Mouse (Mus musculus) lung, embryonic 14.5 days (tissue): Measurements from ENCODE around the gene Mettl1. TPM values are rescaled to one million over a fixed set of nuclear protein-coding genes. Genes with fewer than 3 reads are reported as not detected.

Experiments
- ATAC-seq: fragments of 200-750 bp; cut with Nextera tagmentation; 2 replicates; pipeline ENCODE4 v1.8.0; 2017; ENCODE audit warnings: mild to moderate bottlenecking, moderate TSS enrichment, moderate library complexity; ENCODE audit not compliant: insufficient read depth
- DNase-seq: peaks from one replicate; pipeline ENCODE4 v3.0.0-alpha.2; 2015
- H3K27ac ChIP-seq: fragments of 300-500 bp; sonication (generic); 2 replicates; pipeline ENCODE4 v1.5.1; 2014; ENCODE audit warnings: low read depth, mild to moderate bottlenecking, moderate library complexity
- H3K27me3 ChIP-seq: fragments of 300-500 bp; sonication (generic); 2 replicates; pipeline ENCODE4 v1.6.1; 2014; ENCODE audit warnings: low read length, control low read depth; ENCODE audit not compliant: insufficient read depth
- H3K36me3 ChIP-seq: fragments of 300-500 bp; sonication (generic); 2 replicates; pipeline ENCODE4 v1.6.1; 2014; ENCODE audit warnings: control low read depth; ENCODE audit not compliant: insufficient read depth
- H3K4me1 ChIP-seq: fragments of 300-500 bp; sonication (generic); 2 replicates; pipeline ENCODE4 v1.6.1; 2014; ENCODE audit warnings: antibody characterized with exemption, control low read depth; ENCODE audit not compliant: insufficient read depth
- H3K4me2 ChIP-seq: fragments of 300-500 bp; sonication (generic); 2 replicates; pipeline ENCODE4 v1.6.1; 2014; ENCODE audit warnings: mild to moderate bottlenecking
- H3K4me3 ChIP-seq: fragments of 300-500 bp; sonication (generic); 2 replicates; pipeline ENCODE4 v1.5.1; 2014; ENCODE audit warnings: low read depth, low read length
- H3K9ac ChIP-seq: fragments of 300-500 bp; sonication (generic); 2 replicates; pipeline ENCODE4 v1.6.1; 2014
- H3K9me3 ChIP-seq: fragments of 300-500 bp; sonication (generic); 2 replicates; pipeline ENCODE4 v1.6.1; 2016; ENCODE audit warnings: low read depth, low read length, control low read depth
- CTCF ChIP-seq: IDR thresholded peaks from 2 replicates; pipeline ENCODE4 v1.5.1; 2016; ENCODE audit warnings: antibody characterized with exemption, low read depth
- WGBS: fragments of 180-500 bp; shearing (Covaris S2); extraction: QIAGEN DNeasy Blood & Tissue Kit; methylation state at CpG from one replicate; pipeline ENCODE4 v1.1.7; 2014; 5-methylcytosine and 5-hydroxymethylcytosine counted together
- polyA plus RNA-seq: library from polyadenylated mRNA; unstranded; fragments of >200 nt; fragmentation: Nextera tagmentation; extraction: Ambion mirVana; gene quantifications from 2 replicates; pipeline ENCODE4 v1.2.1, GENCODE M21; 2014

Mettl1 gene
- polyA plus RNA-seq, 1 experiment from 2014 or later, result 59.5 TPM

DNA sequence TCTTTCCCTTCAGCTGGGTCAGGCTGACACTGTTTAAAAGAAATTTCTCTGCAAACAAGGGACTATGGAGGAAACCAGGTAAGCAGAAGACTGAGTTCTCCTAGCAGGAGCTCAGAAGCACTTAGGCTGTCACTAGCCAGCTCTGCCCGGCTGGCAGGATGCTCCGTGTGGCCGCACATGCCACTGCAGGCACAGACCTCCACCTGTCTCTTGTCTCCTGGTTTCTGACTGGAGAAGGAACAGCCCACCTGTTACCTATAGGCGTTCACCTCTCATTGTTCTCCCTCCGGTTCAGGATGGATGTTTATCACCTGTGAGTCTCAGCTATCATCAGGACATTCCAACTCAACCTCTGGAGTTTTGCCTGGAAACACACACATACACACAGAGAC lies 42.7 kb downstream of the Mettl1 start:
- Histone ChIP-seq H3K9me3 (no peaks in the 10 kb centered on the region), H3K4me3 (no peak overlapping the region), H3K9ac (no peak overlapping the region), H3K27me3 (peaks cover 58% of the 10 kb centered on the region), H3K4me1 (0 out of 2 replicates have a peak, but pooled peaks cover 3% of the 10 kb centered on the region), H3K4me2 (no peak overlapping the region), H3K27ac (no peak overlapping the region), H3K36me3 (no peaks in the 10 kb centered on the region)
- 35% methylated on average over 5 of the region's 5 CpGs for WGBS
- ATAC-seq, result no peak
- DNase-seq, result no peak
- peak; percentile 12; the same call in 1 of the 2 replicates for TF ChIP-seq CTCF

DNA sequence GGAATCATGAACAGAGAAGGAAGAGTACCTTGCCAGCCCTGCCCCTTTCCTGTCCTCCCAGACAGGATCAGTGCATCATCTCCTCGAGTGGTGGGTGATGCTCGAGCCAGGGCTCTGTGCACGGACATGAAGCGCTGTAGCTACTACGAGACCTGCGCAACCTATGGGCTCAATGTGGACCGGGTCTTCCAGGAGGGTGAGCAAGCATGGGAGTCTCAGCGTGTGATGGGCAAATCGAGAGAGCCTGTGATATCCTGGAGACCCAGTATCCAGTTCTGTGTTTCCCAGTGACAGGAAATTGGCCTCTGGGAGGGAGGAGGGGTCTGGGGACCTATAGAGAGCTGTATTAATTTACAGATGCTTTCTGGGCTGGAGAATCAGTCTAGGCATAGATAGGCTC lies 43.8 kb downstream of the Mettl1 start:
- Histone ChIP-seq H3K27me3 (peaks cover 58% of the 10 kb centered on the region), H3K9me3 (no peaks in the 10 kb centered on the region), H3K27ac (no peak overlapping the region), H3K36me3 (no peaks in the 10 kb centered on the region), H3K4me2 (no peak overlapping the region), H3K4me1 (0 out of 2 replicates have a peak, but pooled peaks cover 3% of the 10 kb centered on the region), H3K9ac (no peak overlapping the region), H3K4me3 (no peak overlapping the region)
- ATAC-seq (no peak), DNase-seq (no peak)
- TF ChIP-seq CTCF, result no peak
- WGBS, result 75% methylated on average over 9 of the region's 9 CpGs

DNA sequence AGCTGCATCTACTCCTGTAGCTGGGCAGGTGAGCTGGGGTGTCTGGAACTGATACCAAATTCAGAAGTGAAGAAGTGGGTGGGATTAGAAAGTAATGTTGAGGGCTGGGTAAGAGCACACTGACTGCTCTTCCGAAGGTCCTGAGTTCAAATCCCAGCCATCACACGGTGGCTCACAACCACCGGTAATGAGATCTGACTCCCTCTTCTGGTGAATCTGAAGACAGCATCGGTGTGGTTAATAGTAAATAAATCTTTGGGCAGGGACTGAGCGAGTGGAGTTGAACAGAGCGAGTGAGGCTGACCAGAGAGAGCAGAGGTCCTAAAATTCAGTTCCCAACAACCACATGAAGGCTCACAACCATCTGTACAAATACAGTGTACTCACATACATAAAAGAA lies 44.4 kb downstream of the Mettl1 start:
- Histone ChIP-seq H3K9me3 (no peaks in the 10 kb centered on the region), H3K36me3 (no peaks in the 10 kb centered on the region), H3K27ac (no peak overlapping the region), H3K9ac (no peak overlapping the region), H3K4me2 (no peak overlapping the region), H3K4me3 (no peak overlapping the region), H3K4me1 (0 out of 2 replicates have a peak, but pooled peaks cover 4% of the 10 kb centered on the region), H3K27me3 (peaks cover 58% of the 10 kb centered on the region)
- WGBS, result 58% methylated on average over 6 of the region's 6 CpGs
- DNase-seq (no peak), ATAC-seq (no peak)
- TF ChIP-seq CTCF, result no peak

DNA sequence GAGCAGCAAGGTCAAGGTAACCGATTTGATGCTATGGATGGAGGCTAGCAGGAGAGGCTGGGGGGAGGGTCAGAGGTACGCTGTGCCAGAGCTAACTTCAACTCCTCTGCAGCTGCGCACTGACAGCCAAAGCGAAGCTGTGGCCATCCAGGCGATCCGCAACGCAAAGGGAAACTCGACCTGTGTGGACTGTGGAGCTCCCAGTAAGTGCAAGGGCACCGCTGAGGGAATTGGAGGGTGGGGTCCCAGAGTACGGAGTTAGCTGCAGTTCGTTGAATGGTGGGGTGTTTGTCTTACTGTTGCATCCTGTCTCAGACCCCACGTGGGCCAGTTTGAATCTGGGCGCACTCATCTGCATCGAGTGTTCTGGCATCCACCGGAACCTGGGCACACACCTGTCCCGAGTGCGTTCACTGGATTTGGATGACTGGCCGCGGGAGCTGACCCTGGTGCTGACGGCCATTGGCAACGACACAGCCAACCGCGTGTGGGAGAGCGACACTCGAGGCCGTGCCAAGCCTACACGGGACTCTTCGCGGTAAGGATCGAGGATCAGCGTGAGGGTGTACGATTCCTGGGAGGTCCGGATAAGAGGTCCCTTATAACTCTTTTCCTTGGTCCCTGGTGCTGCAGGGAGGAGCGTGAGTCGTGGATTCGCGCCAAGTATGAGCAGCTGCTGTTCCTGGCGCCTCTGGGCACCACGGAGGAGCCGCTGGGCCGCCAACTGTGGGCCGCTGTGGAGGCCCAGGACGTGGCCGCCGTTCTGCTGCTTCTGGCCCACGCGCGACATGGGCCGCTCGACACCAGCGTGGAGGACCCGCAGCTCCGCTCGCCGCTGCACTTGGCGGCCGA lies 49.6 kb downstream of the Mettl1 start:
- peaks cover 44% of the 10 kb centered on the region for H3K27me3 ChIP-seq
- peak overlapping the region; percentile 50 for H3K4me2 ChIP-seq
- H3K4me3 ChIP-seq, result peak overlapping the region; percentile 24
- ATAC-seq, result peak; percentile 11; the same call in 1 of the 2 replicates
- peaks cover 6% of the 10 kb centered on the region; the same call in 1 of the 2 replicates for H3K36me3 ChIP-seq
- no peaks in the 10 kb centered on the region for H3K9me3 ChIP-seq
- no peak for TF ChIP-seq CTCF
- WGBS, result 9% methylated on average over 57 of the region's 57 CpGs
- H3K9ac ChIP-seq, result no peak overlapping the region
- H3K27ac ChIP-seq, result no peak overlapping the region
- peaks cover 20% of the 10 kb centered on the region for H3K4me1 ChIP-seq
- DNase-seq, result peak; percentile 79

DNA sequence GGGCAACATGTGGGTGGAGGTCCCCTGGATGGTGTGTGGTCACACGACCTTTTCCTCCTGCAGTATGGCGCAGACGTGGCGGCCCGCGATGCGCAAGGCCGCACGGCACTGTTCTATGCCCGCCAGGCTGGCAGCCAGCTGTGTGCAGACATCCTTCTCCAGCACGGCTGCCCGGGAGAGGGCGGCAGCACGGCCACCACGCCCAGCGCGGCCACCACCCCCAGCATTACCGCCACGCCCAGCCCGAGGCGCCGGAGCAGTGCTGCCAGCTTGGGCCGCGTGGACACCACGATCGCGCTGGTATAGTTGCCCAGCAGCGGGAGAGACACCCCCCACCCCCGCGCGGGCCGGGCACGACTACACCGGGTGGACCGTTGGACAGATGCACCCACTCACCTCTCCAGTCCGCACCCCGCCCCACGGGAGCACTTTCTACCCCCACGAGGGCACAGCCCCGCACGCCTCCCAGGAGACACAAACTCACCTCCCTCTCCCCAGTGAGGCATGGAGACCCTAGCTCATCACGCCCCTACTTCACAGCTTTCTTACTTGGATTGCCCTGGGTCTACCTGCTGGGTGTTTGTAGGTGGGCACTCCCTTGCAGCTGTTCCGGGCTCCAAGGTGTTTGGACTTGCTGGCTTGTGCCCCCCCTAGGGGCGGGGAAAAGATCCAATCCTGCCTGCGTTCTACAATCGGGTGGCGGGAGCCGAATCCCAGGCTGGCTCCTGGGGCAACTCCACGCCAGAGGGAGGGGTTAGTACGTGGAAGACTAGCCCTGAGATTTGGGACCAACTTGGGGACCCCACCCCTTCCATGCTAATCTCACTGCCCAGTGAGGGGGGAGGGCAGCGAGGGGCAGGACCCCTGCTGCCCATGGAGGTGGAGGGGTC lies 50.5 kb downstream of the Mettl1 start:
- Histone ChIP-seq H3K4me3 (peak overlapping the region; percentile 24), H3K4me1 (peaks cover 20% of the 10 kb centered on the region), H3K36me3 (peaks cover 15% of the 10 kb centered on the region; the same call in 1 of the 2 replicates), H3K4me2 (peak overlapping the region; percentile 50), H3K27ac (no peak overlapping the region), H3K27me3 (peaks cover 44% of the 10 kb centered on the region), H3K9ac (no peak overlapping the region), H3K9me3 (no peaks in the 10 kb centered on the region)
- DNase-seq (no peak), ATAC-seq (peak; percentile 13)
- 8% methylated on average over 48 of the region's 51 CpGs for WGBS
- TF ChIP-seq CTCF, result no peak

DNA sequence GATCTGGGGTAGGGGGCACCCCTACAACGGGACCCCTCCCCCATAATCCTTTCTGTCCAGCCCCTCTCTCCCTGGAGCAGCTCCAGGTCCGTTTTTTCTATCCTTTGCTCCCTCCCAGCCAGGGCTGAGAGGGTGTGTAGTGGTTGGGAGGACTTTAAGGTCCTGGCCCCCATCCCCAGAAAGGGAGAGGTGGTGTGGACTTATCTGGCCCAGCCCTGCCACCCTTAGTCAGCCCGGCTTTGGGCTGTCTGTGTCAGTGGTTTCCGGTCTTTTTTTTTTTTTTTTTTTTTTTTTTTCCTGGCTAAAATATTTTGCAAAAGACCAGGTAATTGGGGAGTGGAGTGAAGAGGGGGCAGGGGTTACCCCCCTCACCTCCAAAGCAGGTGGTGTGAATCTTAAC lies 51.5 kb downstream of the Mettl1 start:
- peaks cover 21% of the 10 kb centered on the region; the same call in 1 of the 2 replicates for H3K36me3 ChIP-seq
- H3K4me1 ChIP-seq, result peaks cover 20% of the 10 kb centered on the region
- H3K27me3 ChIP-seq, result peaks cover 44% of the 10 kb centered on the region
- DNase-seq (no peak), ATAC-seq (no peak)
- WGBS, result 33% methylated on average over 4 of the region's 4 CpGs
- no peak overlapping the region for H3K4me2 ChIP-seq
- TF ChIP-seq CTCF, result no peak
- H3K9ac ChIP-seq, result no peak overlapping the region
- no peak overlapping the region for H3K27ac ChIP-seq
- H3K9me3 ChIP-seq, result no peaks in the 10 kb centered on the region
- no peak overlapping the region for H3K4me3 ChIP-seq
